Mouse (Mus musculus): ENCODE results near the gene Klhl29.

Gene Klhl29

GRCm38 (mm10) chr12:5120249-5120648, 255.2 kb downstream of the Klhl29 start:
- no peak for DNase-seq (ENCODE audit: low spot score)

- DNase-seq (ENCODE audit: low spot score) = peak; percentile 90
Observed at GRCm38 (mm10) chr12:5119726-5120125, 255.8 kb downstream of the Klhl29 start.

DNA sequence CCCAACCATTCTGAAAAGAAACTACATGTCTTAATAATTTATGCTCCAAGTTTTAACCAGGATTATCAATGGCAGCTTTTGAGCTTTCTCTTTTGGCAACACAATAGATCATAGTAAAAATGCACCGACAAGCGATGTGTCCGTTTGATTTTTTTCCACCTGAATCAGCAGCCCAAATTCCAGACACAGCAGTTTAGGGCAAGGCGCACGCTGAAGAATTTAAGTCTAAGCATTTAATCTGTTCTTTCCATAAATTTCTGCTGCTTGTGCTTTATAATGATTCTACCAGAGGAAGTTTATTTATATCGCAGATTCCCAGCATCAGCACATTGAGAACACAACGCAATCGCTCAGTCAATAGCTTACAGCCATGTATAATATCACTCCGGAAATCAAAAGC, 256.2 kb downstream of the Klhl29 start:
- no peak for DNase-seq (ENCODE audit: low spot score)

DNA sequence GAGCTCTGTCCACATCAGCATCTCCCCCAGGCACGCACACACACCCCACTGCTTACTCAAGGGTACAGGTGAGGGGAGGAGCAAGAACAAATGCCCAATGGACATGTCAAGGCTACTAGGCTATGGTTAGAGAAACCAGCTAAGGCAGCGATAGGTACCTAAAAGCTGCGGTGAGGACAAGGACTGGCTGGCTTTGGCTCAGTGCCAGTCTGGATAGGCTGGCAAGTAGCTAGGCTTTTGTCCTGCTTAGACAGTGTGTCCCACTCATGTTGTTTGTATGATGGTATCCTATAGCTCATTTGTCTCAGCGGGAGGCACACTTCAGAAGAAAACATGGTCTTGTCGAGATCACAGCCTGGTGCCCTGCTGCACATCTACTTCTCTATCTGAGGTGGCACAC, 258.9 kb downstream of the Klhl29 start:
- no peak for DNase-seq (ENCODE audit: low spot score)

- no peak for DNase-seq (ENCODE audit: low spot score)
Observed at GRCm38 (mm10) chr12:5114631-5115030, 260.9 kb downstream of the Klhl29 start.

GRCm38 (mm10) chr12:5111343-5111742, 264.1 kb downstream of the Klhl29 start:
- DNase-seq (ENCODE audit: low spot score) = no peak

DNA sequence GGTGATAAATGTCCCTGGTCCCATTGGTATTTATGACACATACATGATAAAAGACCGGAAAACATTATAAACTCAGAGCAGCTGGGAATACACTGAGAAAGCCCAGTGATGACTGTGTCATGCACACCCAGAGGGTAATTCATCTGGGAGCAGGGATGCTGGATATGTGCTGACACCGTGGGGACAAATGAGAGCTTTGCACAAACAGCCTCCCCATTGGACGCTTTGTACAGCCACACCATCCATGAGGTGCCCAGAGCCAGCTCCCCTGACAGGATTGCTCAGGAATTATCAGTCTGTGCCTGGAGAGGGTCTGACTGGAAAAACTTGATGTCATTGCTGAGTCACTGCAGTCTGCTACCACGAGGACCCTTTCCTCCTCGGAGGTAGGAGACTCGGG, 266.9 kb downstream of the Klhl29 start:
- DNase-seq (ENCODE audit: low spot score) = no peak

GRCm38 (mm10) chr12:5107795-5108194, 267.7 kb downstream of the Klhl29 start:
- no peak for DNase-seq (ENCODE audit: low spot score)

DNA sequence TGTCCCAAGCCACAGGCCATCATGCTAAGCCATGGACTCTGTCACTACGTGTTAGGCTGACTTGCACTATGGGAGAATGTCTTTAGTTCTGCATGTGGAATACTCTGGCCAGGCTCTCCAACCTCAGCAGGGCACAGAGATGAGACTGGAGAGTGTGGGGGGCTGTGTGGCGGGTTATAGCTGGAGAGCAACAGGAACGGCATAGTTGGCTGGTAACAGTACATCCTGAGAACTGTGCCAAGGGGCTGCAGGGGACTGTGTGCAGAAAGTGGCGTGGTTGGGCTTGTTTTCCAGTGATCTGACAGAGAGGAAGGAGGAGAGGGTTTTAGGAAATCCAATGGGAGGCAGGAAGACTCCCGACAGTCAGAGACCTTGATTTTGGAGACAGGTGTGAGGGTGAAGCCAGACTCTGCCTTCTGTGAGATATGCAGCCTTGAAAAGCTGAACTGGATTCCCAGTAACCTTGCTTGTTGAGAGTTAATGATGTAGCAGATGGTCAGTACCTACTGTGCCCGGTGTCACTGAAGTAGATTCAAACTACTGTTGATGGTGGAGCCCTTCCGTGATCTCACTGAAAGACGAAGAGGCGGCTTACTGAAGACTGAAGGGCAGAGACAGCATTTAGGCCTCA, 270.9 kb downstream of the Klhl29 start:
- DNase-seq (ENCODE audit: low spot score) = no peak

DNA sequence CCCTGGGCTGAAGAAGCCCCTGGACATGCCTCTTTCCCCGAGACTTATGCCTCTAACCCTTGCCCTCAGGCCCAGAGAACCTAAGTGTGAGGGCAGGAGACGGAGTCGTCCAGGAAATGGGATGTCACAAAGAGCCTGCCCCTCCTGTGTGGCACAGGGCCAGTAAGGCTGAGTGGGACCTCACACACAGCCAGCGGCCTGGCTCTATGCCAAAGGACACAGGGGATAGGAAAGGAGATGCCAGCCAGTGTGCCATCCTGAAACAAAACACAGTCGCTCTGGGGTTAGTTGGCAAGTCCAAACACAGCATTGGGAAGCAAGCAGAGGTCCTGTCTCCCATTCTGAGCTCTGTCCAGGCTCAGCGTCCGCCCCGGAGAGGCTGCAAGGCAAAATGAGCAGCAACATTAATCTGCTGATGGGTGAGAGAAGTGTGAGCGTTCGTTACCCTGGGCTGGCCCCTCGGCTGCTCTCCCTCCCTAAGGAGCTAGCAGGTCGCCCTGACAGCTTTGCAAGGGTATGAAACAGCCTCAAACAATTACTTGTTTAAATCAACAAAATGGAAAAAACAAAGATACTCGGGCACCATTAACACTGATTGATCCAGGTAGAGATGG, 274.0 kb downstream of the Klhl29 start:
- no peak for DNase-seq (ENCODE audit: low spot score)

DNA sequence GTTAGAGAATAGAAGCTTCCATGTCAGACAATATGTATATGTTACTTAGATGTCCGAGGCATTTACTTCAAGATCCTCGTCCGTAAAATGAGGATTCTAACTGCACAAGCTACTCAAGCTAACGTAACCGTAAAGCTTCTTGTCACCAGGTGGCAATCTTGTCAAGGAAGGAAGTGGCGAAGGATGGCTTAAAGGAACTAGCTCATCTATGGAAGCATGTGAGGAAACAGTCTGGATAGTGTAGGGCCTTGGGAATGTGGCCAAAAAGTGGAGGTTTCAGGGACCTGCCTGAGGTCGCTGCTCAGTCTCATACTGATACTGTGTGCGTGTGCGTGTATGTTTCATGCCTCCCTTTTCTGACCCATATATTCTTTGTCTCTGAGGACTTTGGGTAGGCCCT, 275.9 kb downstream of the Klhl29 start:
- DNase-seq (ENCODE audit: low spot score) = no peak

DNA sequence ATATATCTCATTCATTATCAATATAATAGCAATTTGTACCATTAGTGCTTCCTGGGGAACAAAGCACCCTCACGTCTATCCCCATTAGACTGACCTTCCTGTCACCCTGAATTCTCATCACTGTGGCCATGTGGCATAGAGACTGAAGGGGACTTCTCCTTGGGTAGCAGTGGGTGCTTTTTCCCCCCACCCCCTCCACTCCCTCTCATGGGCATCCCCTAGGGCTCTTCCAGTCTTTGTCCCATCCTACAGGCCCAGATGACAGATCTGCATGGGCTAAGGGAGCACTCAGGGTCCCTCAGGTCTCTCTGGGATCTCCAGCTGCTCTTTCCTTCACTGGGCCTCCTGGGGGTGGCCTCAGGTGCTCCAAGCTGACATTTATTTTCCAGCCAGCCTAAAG, 286.8 kb downstream of the Klhl29 start:
- no peak for DNase-seq (ENCODE audit: low spot score)

DNA sequence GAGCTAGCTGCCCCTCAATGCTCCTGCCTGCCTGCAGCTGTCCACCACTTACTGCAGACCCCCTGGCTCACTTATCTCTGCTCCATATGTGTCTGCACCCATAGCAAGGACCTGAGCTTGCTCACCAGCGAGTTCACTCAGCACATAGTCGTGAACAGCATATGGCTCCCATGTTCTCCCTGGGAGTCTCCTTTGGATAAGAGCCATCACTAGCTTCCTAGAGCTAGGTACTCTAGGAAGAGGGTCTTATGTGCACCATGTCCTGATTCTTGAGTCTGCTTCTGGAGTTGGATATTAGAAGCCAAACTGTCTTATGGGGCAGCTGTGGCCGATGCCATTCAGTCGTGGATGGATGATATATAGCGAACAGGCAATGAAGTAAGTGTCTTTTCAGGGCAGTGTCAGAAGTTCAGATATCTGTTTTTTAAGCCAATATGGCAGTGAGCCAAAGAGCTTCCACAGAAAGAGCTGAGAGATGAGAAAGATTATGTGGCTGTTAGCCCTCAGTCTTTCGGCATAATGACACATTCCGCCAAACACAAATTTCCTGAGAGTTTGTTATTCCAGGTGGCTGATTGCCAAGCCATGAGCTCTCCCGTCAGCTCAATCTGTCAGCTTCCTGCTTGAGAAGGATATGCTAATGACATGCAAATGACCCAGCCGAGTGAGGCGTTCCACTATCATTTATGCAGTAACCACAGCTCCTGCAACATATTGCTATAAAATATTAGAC, 287.5 kb downstream of the Klhl29 start:
- no peak for DNase-seq (ENCODE audit: low spot score)

DNA sequence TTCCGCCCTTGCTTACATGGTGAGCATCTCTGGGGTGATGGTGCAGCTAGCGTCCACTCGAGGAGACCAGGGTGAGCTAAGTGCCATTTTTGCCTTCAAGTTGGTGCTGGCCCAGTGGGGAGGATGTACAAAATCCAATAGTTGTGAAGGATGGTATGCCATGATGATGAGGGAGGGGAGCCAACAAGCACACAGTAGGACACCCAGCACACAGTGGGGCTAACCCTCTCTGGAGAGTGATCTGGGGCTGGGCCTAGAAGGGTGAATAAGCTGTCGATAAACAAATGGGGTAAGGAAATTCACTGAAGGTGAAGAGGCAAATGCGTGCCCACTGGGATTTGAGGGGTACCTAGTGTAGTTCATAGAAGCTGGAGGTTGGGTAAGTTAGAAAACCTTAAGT, 290.8 kb downstream of the Klhl29 start:
- DNase-seq (ENCODE audit: low spot score) = no peak

GRCm38 (mm10) chr12:5081480-5081879, 294.0 kb downstream of the Klhl29 start:
- no peak for DNase-seq (ENCODE audit: low spot score)

GRCm38 (mm10) chr12:5073191-5073590, 302.3 kb downstream of the Klhl29 start:
- no peak for DNase-seq (ENCODE audit: low spot score)

DNA sequence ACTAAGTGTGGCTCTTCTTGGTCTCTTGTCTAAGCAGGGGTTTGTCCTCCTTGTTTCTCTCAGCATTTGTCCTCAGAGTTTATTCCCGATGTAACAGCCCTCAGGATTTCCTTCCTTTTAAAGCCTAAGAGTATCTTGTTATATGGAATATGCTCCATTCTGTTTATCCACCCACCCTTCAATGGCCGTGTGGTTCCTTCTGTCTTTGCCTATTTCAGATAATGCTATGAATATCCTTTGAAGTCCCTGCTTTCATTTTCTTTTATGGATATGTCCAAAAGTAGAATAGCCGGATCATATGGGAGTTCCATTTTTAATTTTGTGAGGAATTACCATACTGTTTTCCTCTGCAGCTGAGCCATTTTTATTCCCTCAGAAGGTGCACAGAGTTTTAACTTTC, 305.4 kb downstream of the Klhl29 start:
- DNase-seq (ENCODE audit: low spot score) = no peak

GRCm38 (mm10) chr12:5067590-5067989, 307.9 kb downstream of the Klhl29 start:
- DNase-seq (ENCODE audit: low spot score) = no peak

DNA sequence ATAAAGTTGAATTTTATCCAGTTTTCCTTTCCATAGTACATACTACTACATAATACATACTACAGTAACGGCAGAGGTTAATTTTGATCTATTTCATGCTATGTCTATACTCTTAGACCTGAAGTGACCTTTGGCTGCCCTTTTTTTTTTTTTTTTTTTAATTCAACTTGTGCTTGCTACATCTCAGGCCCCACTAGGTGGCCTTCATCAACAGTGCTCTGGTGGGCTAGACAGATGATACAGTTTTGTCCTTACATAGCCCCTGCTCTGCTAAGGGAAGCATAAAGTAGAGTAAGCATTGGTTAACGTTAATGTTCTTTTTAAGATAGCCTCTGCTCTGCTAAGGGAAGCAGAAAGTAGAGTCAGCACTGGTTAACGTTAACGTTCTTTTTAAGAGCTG, 327.4 kb downstream of the Klhl29 start:
- no peak for DNase-seq (ENCODE audit: low spot score)

DNA sequence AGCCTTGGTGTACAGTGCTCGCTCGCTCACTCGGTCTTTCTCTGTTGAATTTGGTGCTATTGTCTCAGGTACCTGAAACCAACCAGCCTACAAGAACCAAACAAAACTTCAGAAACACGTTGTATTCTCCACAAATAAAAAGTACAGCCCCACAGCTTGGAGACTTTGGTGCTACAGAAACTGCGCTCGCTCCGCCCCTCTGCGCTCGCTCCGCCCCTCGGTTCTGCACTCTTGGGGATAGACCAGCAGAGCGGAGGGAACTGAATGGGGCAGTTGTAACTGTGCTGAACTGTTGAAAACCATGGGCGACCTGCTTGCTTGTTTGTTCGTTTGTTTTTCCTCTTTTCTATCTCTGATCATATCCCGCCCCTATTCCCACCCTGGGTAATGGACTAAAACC, 331.3 kb downstream of the Klhl29 start:
- no peak for DNase-seq (ENCODE audit: low spot score)

DNA sequence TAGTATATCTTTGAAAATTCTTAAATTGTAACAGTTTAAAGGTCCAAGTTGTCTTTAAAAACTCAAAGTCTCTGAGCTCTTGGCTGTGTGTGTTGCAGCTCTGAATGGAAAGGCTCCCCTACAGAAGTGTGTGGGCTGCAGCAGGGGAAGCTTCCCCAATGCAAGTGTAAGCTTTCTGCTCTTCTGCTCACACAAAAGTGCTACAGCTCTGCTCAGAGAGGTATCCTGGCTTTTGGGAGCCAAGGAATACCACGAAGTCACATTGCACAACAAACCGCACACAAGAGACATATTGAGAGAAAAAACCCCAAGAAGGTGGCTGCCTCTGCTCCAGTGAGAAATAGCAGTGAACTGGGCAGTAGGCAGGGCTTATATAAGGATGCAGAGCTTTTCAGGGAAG, 337.5 kb downstream of the Klhl29 start:
- DNase-seq (ENCODE audit: low spot score) = no peak

DNA sequence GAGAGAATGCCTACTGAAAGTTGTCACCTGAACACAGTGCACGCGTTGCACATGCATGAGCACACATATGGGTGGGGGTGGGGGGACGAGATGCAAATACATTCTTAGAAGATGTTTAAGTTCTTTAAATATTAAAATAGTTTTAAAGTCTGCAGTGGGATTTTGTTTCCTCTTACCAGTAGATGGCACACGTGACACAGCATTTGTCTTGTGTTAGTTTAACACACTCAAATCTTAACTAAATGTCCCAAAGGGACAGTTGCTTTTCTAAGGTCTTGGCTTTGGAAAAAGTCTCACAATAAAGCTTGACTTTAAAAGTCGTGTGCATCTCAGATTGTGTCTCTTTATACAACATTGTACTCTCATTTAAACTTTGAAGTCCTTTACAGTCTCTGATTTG, 346.4 kb downstream of the Klhl29 start:
- DNase-seq (ENCODE audit: low spot score) = no peak
